Mouse (Mus musculus): ENCODE results near the gene Alkbh3.

- TF ChIP-seq CTCF (IDR thresholded peaks at IDR 0.05; ENCODE audit: borderline replicate concordance, extremely low read depth, insufficient read depth, insufficient read length) = no peak
- no peak for TF ChIP-seq POLR2A (IDR thresholded peaks at IDR 0.05; ENCODE audit: borderline replicate concordance, extremely low read depth, insufficient read depth, insufficient read length, poor library complexity, severe bottlenecking)
Measured at GRCm38 (mm10) chr2:93953726-93954125, 56.9 kb downstream of the Alkbh3 start.

All from brain, embryonic 14.5 days (tissue).